In the genomic region with DNA sequence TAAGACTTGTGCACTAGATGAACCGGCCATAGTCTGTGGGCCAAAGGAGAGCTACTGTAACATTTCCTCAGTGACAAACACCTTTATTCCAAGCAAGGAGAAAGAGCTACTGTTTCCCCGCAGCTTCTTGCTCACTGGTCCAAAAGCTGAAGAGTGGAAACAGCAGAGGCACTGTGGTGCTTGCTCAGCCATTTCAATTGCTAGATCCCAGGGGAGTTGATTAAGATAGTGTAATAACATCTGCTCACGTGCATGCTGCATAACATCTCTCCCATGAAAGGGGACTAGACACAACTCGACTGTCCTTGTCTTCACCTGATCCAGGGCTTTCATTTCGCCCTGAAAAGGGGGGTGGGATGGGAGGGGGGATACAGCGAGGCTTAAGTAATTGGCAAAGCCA, we compare ENCODE assay signal across 9 mouse cellular contexts. TPM values are rescaled to one million over a fixed set of nuclear protein-coding genes. Genes with fewer than 3 reads are reported as not detected.
DNase-seq lines count a peak whose midpoint lies in the region; ATAC-seq and TF ChIP-seq lines count a peak whose summit lies in the region.
"Had no signal": no experiment of that assay in that cellular context is flagged by ENCODE, and none has a peak within 500 bp of the region (broad histone marks: within the 10 kb centered on the region; RNA-seq: fewer than 3 reads in every experiment).

No protein-coding gene starts in this region.

- H3K4me2 ChIP-seq in kidney, postnatal 0 days (ENCODE audit: low read length) = peak overlapping the region; percentile 94
- peak overlapping the region; percentile 93 for H3K4me2 ChIP-seq in limb, embryonic 15.5 days

- H3K27ac ChIP-seq in kidney, postnatal 0 days = peak overlapping the region; percentile 19; the same call in 1 of the 2 replicates
- H3K27ac ChIP-seq in bone marrow macrophage, adult 2 months (ENCODE audit: insufficient read depth, low read depth, low read length) = no peak overlapping the region
- H3K27ac ChIP-seq in embryonic fibroblast, embryonic 13.5 days (ENCODE audit: insufficient read depth, low read length) = no peak overlapping the region
- H3K27ac ChIP-seq in limb, embryonic 15.5 days = peak overlapping the region; percentile 96
- no peak overlapping the region; the same call in 1 of the 2 replicates for H3K27ac ChIP-seq in thymus, adult 2 months (ENCODE audit: control insufficient read depth, insufficient read depth, low read length)

- H3K27me3 ChIP-seq in kidney, postnatal 0 days (ENCODE audit: insufficient read depth, low read length) = no peaks in the 10 kb centered on the region
- no peaks in the 10 kb centered on the region for H3K27me3 ChIP-seq in limb, embryonic 15.5 days
- H3K27me3 ChIP-seq in thymus, adult 2 months (ENCODE audit: control insufficient read depth, insufficient read depth, low read length) = no peaks in the 10 kb centered on the region; the same call in 1 of the 2 replicates

- TF ChIP-seq POLR2A in bone marrow macrophage, adult 2 months (IDR thresholded peaks at IDR 0.05; ENCODE audit: borderline replicate concordance, low read depth, low read length) = no peak
- no peak for TF ChIP-seq POLR2A in embryonic fibroblast, embryonic 13.5 days (IDR thresholded peaks at IDR 0.05; ENCODE audit: low read depth, low read length)
- no peak for TF ChIP-seq POLR2A in thymus, adult 2 months (IDR thresholded peaks at IDR 0.05; ENCODE audit: control insufficient read depth, extremely low read depth, insufficient read depth, low read length, poor library complexity)

- ATAC-seq in kidney, postnatal 0 days (replicated peaks; ENCODE audit: low FRiP score, low read depth) = no peak
- no peak for ATAC-seq in limb, embryonic 15.5 days (ENCODE audit: insufficient number of reproducible peaks, low FRiP score, low TSS enrichment, low read depth)
- ATAC-seq in megakaryocyte-erythroid progenitor cell, adult 5-6 weeks (replicated peaks; ENCODE audit: low FRiP score, low TSS enrichment, poor library complexity, severe bottlenecking) = no peak

- peaks cover 35% of the 10 kb centered on the region for H3K4me1 ChIP-seq in kidney, postnatal 0 days (replicated peaks; ENCODE audit: insufficient read depth, low read length)
- peaks cover 52% of the 10 kb centered on the region for H3K4me1 ChIP-seq in bone marrow macrophage, adult 2 months (ENCODE audit: control insufficient read depth, insufficient read depth, low read length)
- peaks cover 11% of the 10 kb centered on the region for H3K4me1 ChIP-seq in embryonic fibroblast, embryonic 13.5 days (ENCODE audit: control insufficient read depth, insufficient read depth, low read length)
- peaks cover 57% of the 10 kb centered on the region for H3K4me1 ChIP-seq in limb, embryonic 15.5 days
- peaks cover 13% of the 10 kb centered on the region for H3K4me1 ChIP-seq in thymus, adult 2 months (replicated peaks; ENCODE audit: control insufficient read depth, insufficient read depth, low read length)

- H3K9ac ChIP-seq in kidney, postnatal 0 days (ENCODE audit: low read depth, low read length) = no peak overlapping the region
- peak overlapping the region; percentile 7; the same call in 1 of the 2 replicates for H3K9ac ChIP-seq in limb, embryonic 15.5 days

- no peaks in the 10 kb centered on the region for H3K9me3 ChIP-seq in kidney, postnatal 0 days (replicated peaks; ENCODE audit: low read length)
- no peaks in the 10 kb centered on the region for H3K9me3 ChIP-seq in limb, embryonic 15.5 days

- H3K36me3 ChIP-seq in kidney, postnatal 0 days (ENCODE audit: insufficient read depth, low read length) = no peaks in the 10 kb centered on the region
- H3K36me3 ChIP-seq in limb, embryonic 15.5 days = no peaks in the 10 kb centered on the region
- H3K36me3 ChIP-seq in thymus, adult 2 months (ENCODE audit: control insufficient read depth, insufficient read depth, low read length) = no peaks in the 10 kb centered on the region

- H3K4me3 ChIP-seq in kidney, postnatal 0 days (replicated peaks; ENCODE audit: low read depth, low read length) = 0 out of 2 replicates have a peak overlapping the region, but pooled peaks have one; percentile 63
- peak overlapping the region; percentile 81 for H3K4me3 ChIP-seq in bone marrow macrophage, adult 2 months (ENCODE audit: insufficient read depth, low read length)
- peak overlapping the region; percentile 61 for H3K4me3 ChIP-seq in embryonic fibroblast, embryonic 13.5 days (ENCODE audit: insufficient read depth, low read length)
- H3K4me3 ChIP-seq in limb, embryonic 15.5 days = peak overlapping the region; percentile 73
- H3K4me3 ChIP-seq in thymus, adult 2 months (ENCODE audit: control insufficient read depth, insufficient read depth, low read length) = no peak overlapping the region; the same call in 1 of the 2 replicates

- DNase-seq in kidney, postnatal 0 days (ENCODE audit: low spot score) = no peak
- no peak for DNase-seq in kidney, postnatal 4 days
- no peak for DNase-seq in layer of hippocampus, adult 8-10 months (ENCODE audit: low spot score in 2 of 2)
- DNase-seq in thymus, adult 2 months = no peak
- DNase-seq: layer of hippocampus, postnatal 36 days had no signal

- TF ChIP-seq CTCF in kidney, postnatal 0 days (IDR thresholded peaks at IDR 0.05; ENCODE audit: low read depth) = no peak
- TF ChIP-seq CTCF in bone marrow macrophage, adult 2 months (IDR thresholded peaks at IDR 0.05; ENCODE audit: low read depth, low read length) = no peak
- TF ChIP-seq CTCF in embryonic fibroblast, embryonic 13.5 days (IDR thresholded peaks at IDR 0.05; ENCODE audit: borderline replicate concordance, insufficient read depth, low read length) = no peak
- no peak for TF ChIP-seq CTCF in thymus, adult 2 months (IDR thresholded peaks at IDR 0.05; ENCODE audit: borderline replicate concordance, control insufficient read depth, extremely low read depth, insufficient read depth, low read length, poor library complexity)

- 46% methylated on average over 6 of the region's 6 CpGs for WGBS in kidney, postnatal 0 days
- 27% methylated on average over 6 of the region's 6 CpGs for WGBS in limb, embryonic 15.5 days
- WGBS in thymus, adult 2 months = 89% methylated on average over 6 of the region's 6 CpGs

RNA-seq across cellular contexts. Expression of gene Tns3, which starts 41.7 kb away (rescaled TPM):
- polyA plus RNA-seq in kidney, postnatal 0 days (2015; fragmentation: Nextera tagmentation; extraction: Ambion mirVana) = 17.6 and 18.2 TPM in 2 replicates
- polyA plus RNA-seq in bone marrow macrophage, adult 2 months (2012; ENCODE audit: insufficient read depth, insufficient read length, missing spikeins) = 82.5 and 102 TPM in 2 replicates
- polyA plus RNA-seq in embryonic fibroblast, embryonic 13.5 days (2011; ENCODE audit: insufficient read length, low read depth, missing spikeins) = 96.5 and 113 TPM in 2 replicates
- polyA plus RNA-seq in limb, embryonic 15.5 days (2015; fragmentation: Nextera tagmentation; extraction: Ambion mirVana) = 26.8 and 31.6 TPM in 2 replicates
- 10 to 100 TPM; 50.9 to 62.2 (median 57.3) TPM for total RNA-seq in layer of hippocampus, adult 8-10 months (2022)
- 31.7 and 33.9 TPM in 2 replicates for polyA plus RNA-seq in thymus, adult 2 months (2012; rRNA removed)
- total RNA-seq in megakaryocyte-erythroid progenitor cell, adult 5-6 weeks (2014; fragmentation: Nextera tagmentation) = 8.4 and 16.0 TPM in 2 replicates
- total RNA-seq in megakaryocyte-erythroid progenitor cell, adult 5-6 weeks (2017) = 4.1 and 7.7 TPM in 2 replicates

Comparison
In these comparisons a context has a peak if more than half of its experiments do, and no peak if none do; other contexts are left out.
1. H3K27ac ChIP-seq: peak in kidney, postnatal 0 days (single experiment) and limb, embryonic 15.5 days (single experiment); none in bone marrow macrophage, adult 2 months (single experiment), embryonic fibroblast, embryonic 13.5 days (single experiment) and thymus, adult 2 months (single experiment).